Mouse (Mus musculus) embryonic facial prominence, embryonic 13.5 days (tissue): ENCODE data around the gene Sae1. TPM values are rescaled to one million over a fixed set of nuclear protein-coding genes. Genes with fewer than 3 reads are reported as not detected.

Experiments used
- ATAC-seq: fragments of 200-750 bp; cut with Nextera tagmentation; 2 replicates; pipeline ENCODE4 v1.8.0; 2017; ENCODE audit warnings: low read depth; ENCODE audit not compliant: insufficient number of reproducible peaks, insufficient read depth, low FRiP score, low TSS enrichment
- H3K27ac ChIP-seq: fragments of 300-500 bp; sonication (generic); 2 replicates; pipeline ENCODE4 v1.5.1; 2015; ENCODE audit warnings: moderate library complexity, mild to moderate bottlenecking, inconsistent platforms
- H3K27me3 ChIP-seq: fragments of 300-500 bp; sonication (generic); 2 replicates; pipeline ENCODE4 v1.6.1; 2015; ENCODE audit warnings: mild to moderate bottlenecking, inconsistent platforms
- H3K36me3 ChIP-seq: fragments of 300-500 bp; sonication (generic); 2 replicates; pipeline ENCODE4 v1.6.1; 2015; ENCODE audit warnings: mild to moderate bottlenecking, inconsistent platforms
- H3K4me1 ChIP-seq: fragments of 300-500 bp; sonication (generic); 2 replicates; pipeline ENCODE4 v1.6.1; 2015; ENCODE audit warnings: inconsistent platforms
- H3K4me2 ChIP-seq: fragments of 300-500 bp; sonication (generic); 2 replicates; pipeline ENCODE4 v1.6.1; 2015; ENCODE audit warnings: moderate library complexity, mild to moderate bottlenecking, inconsistent platforms
- H3K4me3 ChIP-seq: fragments of 300-500 bp; sonication (generic); 2 replicates; pipeline ENCODE4 v1.5.1; 2015; ENCODE audit warnings: mild to moderate bottlenecking, inconsistent platforms
- H3K9ac ChIP-seq: fragments of 300-500 bp; sonication (generic); 2 replicates; pipeline ENCODE4 v1.6.1; 2015; ENCODE audit warnings: mild to moderate bottlenecking, inconsistent platforms
- H3K9me3 ChIP-seq: fragments of 300-500 bp; sonication (generic); 2 replicates; pipeline ENCODE4 v1.6.1; 2016; ENCODE audit warnings: inconsistent platforms
- WGBS: fragments of 180-500 bp; shearing (Covaris S2); methylation state at CpG from one replicate; pipeline ENCODE4 v1.1.7; 2015; ENCODE audit warnings: mixed read lengths; 5-methylcytosine and 5-hydroxymethylcytosine counted together
- polyA plus RNA-seq: library from polyadenylated mRNA; unstranded; fragments of >200 nt; fragmentation: Nextera tagmentation; extraction: Ambion mirVana; gene quantifications from 2 replicates; pipeline ENCODE4 v1.2.1, GENCODE M21; 2015

Gene Sae1
- polyA plus RNA-seq, 1 experiment from 2014 or later = 373 TPM

DNA sequence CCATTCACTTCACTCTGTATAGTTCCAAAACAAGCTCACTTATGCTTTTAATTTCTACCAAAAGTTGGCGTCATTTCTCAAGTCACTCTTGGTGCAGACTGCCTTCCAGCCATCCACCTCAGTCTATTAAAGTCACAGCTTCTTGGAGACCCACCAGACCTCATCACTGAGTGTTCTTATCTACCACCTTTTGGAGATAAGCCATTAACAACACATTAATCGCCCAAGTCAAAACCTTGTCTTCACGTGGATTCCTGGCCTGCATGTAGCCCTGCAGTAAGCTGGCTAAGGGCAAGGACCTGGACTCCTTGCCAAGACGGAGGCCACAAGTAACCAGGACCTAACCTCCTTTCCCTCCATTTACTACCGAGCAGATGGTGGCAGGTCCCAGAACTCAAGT, 12.6 kb downstream of the Sae1 start:
- Histone ChIP-seq H3K4me2 (no peak overlapping the region), H3K4me3 (no peak overlapping the region), H3K4me1 (no peaks in the 10 kb centered on the region), H3K27me3 (no peaks in the 10 kb centered on the region), H3K9me3 (no peaks in the 10 kb centered on the region), H3K27ac (no peak overlapping the region), H3K9ac (no peak overlapping the region), H3K36me3 (peaks cover 73% of the 10 kb centered on the region)
- WGBS = 88% methylated on average over 5 of the region's 5 CpGs
- ATAC-seq = no peak

DNA sequence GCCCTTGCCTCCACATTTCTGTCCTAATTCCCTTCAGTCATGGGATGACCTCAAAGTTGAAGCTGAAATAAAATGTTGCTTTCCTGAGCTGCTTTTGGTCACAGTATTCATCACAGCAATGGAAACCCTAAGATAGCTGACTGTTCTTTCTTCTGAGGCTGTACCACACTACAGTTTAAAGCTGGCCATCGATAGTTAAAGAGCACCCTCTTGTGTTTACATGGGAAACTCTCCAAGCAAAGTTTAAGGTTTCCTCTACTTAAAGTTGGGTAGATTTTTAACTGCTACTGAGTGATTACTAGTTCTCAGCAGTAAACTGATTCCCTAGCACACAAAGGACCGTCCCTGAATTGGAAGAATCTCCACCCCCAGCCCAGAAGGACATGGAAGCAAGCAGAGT, 13.9 kb downstream of the Sae1 start:
- no peaks in the 10 kb centered on the region for H3K4me1 ChIP-seq
- WGBS = 62% methylated on average over 2 of the region's 2 CpGs
- H3K4me3 ChIP-seq = no peak overlapping the region
- H3K27me3 ChIP-seq = no peaks in the 10 kb centered on the region
- no peaks in the 10 kb centered on the region for H3K9me3 ChIP-seq
- no peak overlapping the region for H3K9ac ChIP-seq
- no peak overlapping the region for H3K27ac ChIP-seq
- peaks cover 79% of the 10 kb centered on the region for H3K36me3 ChIP-seq
- no peak for ATAC-seq
- H3K4me2 ChIP-seq = no peak overlapping the region

DNA sequence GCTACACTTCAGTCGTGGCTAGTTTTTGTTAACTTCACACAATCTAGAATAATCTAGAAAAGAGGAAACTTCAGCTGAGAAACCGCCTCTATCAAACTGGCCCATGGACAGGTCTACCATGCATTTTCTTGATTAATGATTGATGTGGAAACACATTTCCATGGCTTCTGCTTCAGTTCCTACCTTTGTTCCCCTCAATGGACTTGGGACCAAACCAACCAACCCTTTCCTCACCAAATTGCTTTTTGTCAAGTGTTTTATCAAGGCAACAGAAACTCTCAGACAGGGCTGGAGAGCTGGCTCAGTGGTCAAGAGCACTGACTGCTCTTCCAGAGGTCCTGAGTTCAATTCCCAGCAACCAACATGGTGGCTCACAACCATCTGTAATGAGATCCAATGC, 17.0 kb downstream of the Sae1 start:
- Histone ChIP-seq H3K27me3 (no peaks in the 10 kb centered on the region), H3K9ac (no peak overlapping the region), H3K4me2 (no peak overlapping the region), H3K4me1 (no peaks in the 10 kb centered on the region), H3K9me3 (no peaks in the 10 kb centered on the region), H3K27ac (no peak overlapping the region), H3K36me3 (peaks cover 79% of the 10 kb centered on the region), H3K4me3 (no peak overlapping the region)
- no peak for ATAC-seq
- WGBS = 97% methylated on average over 2 of the region's 2 CpGs

DNA sequence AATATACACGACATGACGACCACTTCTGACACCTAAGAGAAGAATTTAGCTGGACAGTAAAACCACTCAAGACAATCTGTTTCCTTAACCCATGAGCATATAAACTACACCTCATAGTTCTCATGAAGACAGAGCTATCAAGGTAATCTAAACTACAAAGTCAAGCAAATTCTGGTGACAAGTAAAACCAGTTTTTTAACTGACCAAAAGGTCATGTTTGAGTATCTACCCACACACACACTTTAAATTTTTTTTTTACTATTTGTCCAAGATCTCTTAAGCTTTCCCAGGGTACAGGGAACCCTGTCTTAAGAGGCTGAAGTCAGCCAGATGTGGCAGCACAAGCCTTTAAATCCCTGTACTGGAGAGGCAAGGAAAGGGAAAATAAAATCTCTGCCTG, 18.8 kb downstream of the Sae1 start:
- Histone ChIP-seq H3K4me1 (no peaks in the 10 kb centered on the region), H3K4me2 (no peak overlapping the region), H3K27me3 (no peaks in the 10 kb centered on the region), H3K27ac (no peak overlapping the region), H3K9me3 (no peaks in the 10 kb centered on the region), H3K36me3 (peaks cover 86% of the 10 kb centered on the region), H3K4me3 (no peak overlapping the region), H3K9ac (no peak overlapping the region)
- no peak for ATAC-seq
- 77% methylated on average over 2 of the region's 2 CpGs for WGBS

DNA sequence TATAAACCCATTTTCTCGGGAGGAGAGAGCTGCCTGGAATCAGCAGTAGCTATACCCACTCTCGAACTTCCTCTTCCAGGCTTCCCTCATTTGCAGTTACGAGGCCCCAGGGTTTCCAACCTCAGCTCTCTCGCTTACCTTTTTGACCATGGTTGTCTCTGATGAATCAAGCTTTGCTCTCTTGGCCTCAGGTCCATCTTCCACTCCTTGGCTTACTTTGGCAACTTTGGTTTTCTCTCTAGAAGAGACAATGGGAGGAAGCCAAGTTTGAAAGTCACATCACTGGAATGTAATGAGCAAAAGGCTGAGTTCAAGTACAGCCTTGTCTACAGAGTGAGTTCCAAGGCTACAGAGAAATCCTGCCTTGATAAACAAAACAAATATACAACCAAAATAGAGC, 20.9 kb downstream of the Sae1 start:
- no peak for ATAC-seq
- Histone ChIP-seq H3K4me1 (no peaks in the 10 kb centered on the region), H3K27ac (no peak overlapping the region), H3K4me2 (no peak overlapping the region), H3K4me3 (no peak overlapping the region), H3K9me3 (no peaks in the 10 kb centered on the region), H3K36me3 (peaks cover 91% of the 10 kb centered on the region), H3K9ac (no peak overlapping the region), H3K27me3 (no peaks in the 10 kb centered on the region)
- 78% methylated on average over 4 of the region's 4 CpGs for WGBS

DNA sequence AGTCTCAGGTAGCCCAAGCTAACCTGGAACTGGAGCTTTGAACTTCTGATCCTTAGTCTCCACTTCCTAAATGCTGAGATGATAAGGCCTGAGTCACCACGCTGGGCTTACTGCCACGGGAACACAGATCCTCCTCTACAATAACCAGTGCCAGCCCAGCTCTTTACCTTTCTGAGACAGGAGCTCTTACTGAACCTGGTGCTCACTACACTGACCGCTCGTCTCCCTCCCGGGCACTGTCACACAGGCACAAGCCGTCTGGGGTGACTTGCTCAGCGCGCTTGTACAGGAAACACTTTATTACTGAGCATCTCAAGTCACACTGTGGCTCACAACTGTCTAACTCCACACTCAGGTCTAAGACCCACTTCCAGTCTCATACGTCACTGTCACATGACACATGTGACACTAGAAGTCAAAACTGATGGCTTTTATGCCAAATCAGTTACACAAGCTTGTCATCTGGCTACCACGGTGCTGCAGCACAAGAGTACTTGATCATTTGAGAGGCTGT, 21.4 kb downstream of the Sae1 start:
- Histone ChIP-seq H3K4me1 (no peaks in the 10 kb centered on the region), H3K36me3 (peaks cover 89% of the 10 kb centered on the region), H3K9ac (no peak overlapping the region), H3K4me3 (no peak overlapping the region), H3K27ac (no peak overlapping the region), H3K4me2 (no peak overlapping the region), H3K9me3 (no peaks in the 10 kb centered on the region), H3K27me3 (no peaks in the 10 kb centered on the region)
- ATAC-seq = no peak
- WGBS = 75% methylated on average over 10 of the region's 10 CpGs

DNA sequence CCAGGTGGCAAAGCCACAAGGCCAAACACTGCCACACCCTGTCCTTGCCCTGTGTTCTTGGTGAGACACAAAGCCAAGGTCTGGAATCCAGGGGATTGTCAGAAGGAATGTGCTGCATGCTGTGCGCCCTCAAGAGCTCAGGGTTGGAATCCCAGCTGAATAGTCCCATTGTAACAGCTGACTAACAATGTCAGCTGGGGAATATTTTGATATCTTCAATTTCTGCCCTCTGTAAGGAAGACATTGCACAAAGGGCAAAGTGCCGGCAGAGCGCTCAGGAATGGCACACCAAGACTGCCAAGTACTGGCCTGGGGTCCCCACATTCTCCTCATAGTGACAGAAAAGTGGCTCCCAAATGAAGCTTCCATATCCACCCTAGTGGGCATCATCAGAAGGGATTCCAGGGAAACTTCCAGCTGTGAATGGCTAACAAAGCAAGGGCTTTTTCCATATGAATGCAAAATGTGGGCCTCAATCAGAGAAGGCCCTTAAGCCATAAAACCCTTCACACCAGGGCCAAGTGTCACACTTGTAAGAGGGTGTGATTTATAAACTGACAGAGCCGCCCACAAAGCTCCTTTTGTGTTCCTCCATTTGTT, 22.6 kb downstream of the Sae1 start:
- peaks cover 84% of the 10 kb centered on the region for H3K36me3 ChIP-seq
- WGBS = 49% methylated on average over 4 of the region's 4 CpGs
- no peak overlapping the region for H3K4me3 ChIP-seq
- ATAC-seq = no peak
- H3K9me3 ChIP-seq = no peaks in the 10 kb centered on the region
- no peaks in the 10 kb centered on the region for H3K27me3 ChIP-seq
- H3K27ac ChIP-seq = no peak overlapping the region
- H3K4me2 ChIP-seq = no peak overlapping the region
- H3K4me1 ChIP-seq = no peaks in the 10 kb centered on the region
- no peak overlapping the region for H3K9ac ChIP-seq

DNA sequence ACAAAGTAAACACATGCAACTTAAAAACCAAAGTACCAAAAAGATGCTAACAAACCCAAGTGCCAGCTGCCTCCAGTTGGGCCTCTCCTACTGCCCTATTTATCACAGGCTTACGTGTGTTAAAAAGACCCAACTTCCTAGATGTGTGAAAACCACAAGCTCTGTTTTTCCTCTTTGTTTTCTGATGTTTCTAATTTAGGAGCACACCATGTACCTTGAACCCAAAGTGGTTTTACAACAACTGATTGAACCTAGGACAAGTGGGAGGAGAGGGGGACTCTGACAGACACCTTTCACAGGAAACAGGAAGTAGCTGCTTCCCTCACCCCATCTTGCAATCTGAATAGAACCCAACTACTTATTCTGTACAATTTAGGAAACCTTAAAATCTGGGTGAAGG, 23.3 kb downstream of the Sae1 start:
- Histone ChIP-seq H3K36me3 (peaks cover 78% of the 10 kb centered on the region), H3K27ac (no peak overlapping the region), H3K4me2 (no peak overlapping the region), H3K27me3 (no peaks in the 10 kb centered on the region), H3K9ac (no peak overlapping the region), H3K4me1 (no peaks in the 10 kb centered on the region), H3K4me3 (no peak overlapping the region), H3K9me3 (no peaks in the 10 kb centered on the region)
- 91% methylated on average over 1 of the region's 1 CpGs for WGBS
- ATAC-seq = no peak

DNA sequence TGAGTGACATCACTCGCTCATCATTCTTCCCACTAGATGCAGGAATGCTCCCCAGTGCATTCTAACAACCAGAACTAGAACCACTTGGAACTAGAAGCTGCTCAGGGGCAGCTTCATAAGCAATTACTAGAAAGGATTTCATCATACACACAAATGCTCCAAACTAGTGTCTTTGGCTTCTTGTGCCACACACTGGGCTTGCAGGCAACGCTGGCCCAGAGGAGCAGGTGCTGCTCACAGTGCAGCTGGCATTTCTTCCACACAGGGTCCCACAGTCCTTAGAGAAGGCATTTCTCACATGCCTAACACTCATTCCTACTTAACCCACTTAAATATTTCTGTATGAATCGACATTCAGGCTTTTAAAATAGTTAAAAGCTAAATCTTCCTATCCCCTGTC, 30.0 kb downstream of the Sae1 start:
- no peaks in the 10 kb centered on the region for H3K27me3 ChIP-seq
- H3K9ac ChIP-seq = no peak overlapping the region
- no peak overlapping the region for H3K27ac ChIP-seq
- H3K4me2 ChIP-seq = no peak overlapping the region
- H3K36me3 ChIP-seq = peaks cover 65% of the 10 kb centered on the region
- no peak for ATAC-seq
- no peaks in the 10 kb centered on the region for H3K4me1 ChIP-seq
- no peaks in the 10 kb centered on the region for H3K9me3 ChIP-seq
- no peak overlapping the region for H3K4me3 ChIP-seq
- WGBS = 95% methylated on average over 3 of the region's 3 CpGs

DNA sequence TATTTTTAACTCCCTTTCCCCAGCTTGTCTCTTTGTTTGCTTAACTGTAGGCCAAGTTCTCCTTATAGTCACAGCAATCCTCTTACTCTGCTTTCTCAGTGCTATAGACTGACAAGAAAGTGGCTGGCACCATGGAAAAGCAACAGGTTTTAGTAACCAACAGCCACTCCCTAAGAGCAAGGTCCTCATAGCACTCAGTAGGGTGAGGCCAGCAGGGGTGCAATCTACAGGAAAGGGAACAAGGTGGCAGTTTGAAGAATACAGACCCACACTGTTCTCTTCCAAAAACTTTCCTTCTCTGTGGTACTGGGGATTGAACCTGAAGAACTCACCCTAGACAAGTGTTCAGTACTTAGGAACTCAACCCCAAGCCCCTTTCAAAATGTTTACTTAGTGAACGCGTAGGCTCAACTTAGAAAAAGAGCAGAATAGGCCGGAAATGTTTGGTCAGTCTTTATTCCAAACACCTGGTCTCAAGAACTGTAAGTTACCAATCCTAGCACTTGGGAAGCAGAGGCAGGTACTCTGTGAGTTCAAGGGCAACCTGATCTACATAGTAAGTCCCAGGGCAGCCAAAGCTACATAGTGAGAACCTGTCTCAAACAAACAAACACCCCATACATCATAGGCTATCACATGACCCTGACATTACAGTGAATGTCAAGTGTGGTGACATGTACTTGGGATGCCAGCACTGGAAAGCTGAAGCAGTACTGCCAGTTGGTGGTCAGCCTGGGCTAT, 31.6 kb downstream of the Sae1 start:
- H3K27ac ChIP-seq = no peak overlapping the region
- ATAC-seq = no peak
- H3K9me3 ChIP-seq = no peaks in the 10 kb centered on the region
- H3K4me3 ChIP-seq = no peak overlapping the region
- H3K4me1 ChIP-seq = no peaks in the 10 kb centered on the region
- 92% methylated on average over 3 of the region's 3 CpGs for WGBS
- H3K4me2 ChIP-seq = no peak overlapping the region
- no peaks in the 10 kb centered on the region for H3K27me3 ChIP-seq
- peaks cover 71% of the 10 kb centered on the region for H3K36me3 ChIP-seq
- H3K9ac ChIP-seq = no peak overlapping the region

DNA sequence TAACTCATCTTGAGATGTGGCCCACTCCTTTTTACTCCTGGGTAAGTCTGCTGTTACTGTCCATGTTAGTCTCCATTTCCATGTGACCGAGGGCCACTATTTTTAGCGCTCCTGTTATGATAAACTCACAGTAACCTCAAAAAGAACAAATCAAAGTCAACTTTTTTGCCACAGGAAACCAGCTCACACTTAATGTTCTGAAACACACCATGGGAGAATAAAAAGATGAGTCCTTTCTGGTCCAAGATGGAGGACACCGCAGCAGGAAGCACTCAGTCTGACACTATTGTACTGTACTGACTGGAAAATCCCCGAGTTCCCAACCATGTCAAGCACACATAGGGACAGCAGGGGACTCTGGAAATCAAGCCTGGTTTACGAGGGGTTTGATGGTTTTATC, 37.6 kb downstream of the Sae1 start:
- no peaks in the 10 kb centered on the region for H3K27me3 ChIP-seq
- peaks cover 67% of the 10 kb centered on the region for H3K36me3 ChIP-seq
- ATAC-seq = no peak
- no peak overlapping the region for H3K27ac ChIP-seq
- 87% methylated on average over 5 of the region's 5 CpGs for WGBS
- no peaks in the 10 kb centered on the region for H3K9me3 ChIP-seq
- no peak overlapping the region for H3K4me2 ChIP-seq
- no peak overlapping the region for H3K9ac ChIP-seq
- no peaks in the 10 kb centered on the region for H3K4me1 ChIP-seq
- no peak overlapping the region for H3K4me3 ChIP-seq

DNA sequence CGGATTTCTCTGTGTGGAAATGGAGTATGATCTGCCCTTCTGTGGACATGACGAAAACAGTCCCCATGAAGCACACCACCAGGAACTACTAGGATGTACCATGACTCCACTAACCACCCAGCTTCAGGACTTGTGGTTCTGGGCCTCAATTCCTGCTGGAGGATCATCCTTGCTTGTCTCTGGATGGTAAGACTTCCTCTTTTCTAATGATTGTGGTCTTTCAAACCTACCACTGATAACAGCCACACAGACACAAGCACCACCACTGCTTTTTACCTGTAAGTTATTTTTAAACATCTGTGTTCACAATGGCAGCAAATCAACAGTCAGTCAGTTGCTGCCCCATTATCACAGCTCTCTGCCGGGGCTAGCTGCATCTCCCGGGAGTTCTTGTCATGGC, 42.3 kb downstream of the Sae1 start:
- Histone ChIP-seq H3K4me1 (no peaks in the 10 kb centered on the region), H3K27me3 (no peaks in the 10 kb centered on the region), H3K4me2 (no peak overlapping the region), H3K27ac (no peak overlapping the region), H3K4me3 (no peak overlapping the region), H3K36me3 (peaks cover 68% of the 10 kb centered on the region), H3K9me3 (no peaks in the 10 kb centered on the region), H3K9ac (no peak overlapping the region)
- 89% methylated on average over 4 of the region's 4 CpGs for WGBS
- no peak for ATAC-seq
